Mouse (Mus musculus) megakaryocyte progenitor cell, adult 5-6 weeks (primary cell): ENCODE measurements at regions not wholly inside any gene's neighbourhood (a gene's known extent, or its start where the extent isn't known, plus 50 kb on each side); places are given as distances from the start of the nearest gene placed in this dataset.

Source experiments
- ATAC-seq: replicated peaks from 2 replicates; pipeline ENCODE4 v1.8.0; 2016; ENCODE audit warnings: mild to moderate bottlenecking, moderate TSS enrichment, inconsistent platforms; ENCODE audit not compliant: poor library complexity

GRCm38 (mm10) chr16:95194151-95194550 is 63.2 kb upstream of the Kcnj15 start:
- ATAC-seq: no peak

- ATAC-seq: no peak
Measured at GRCm38 (mm10) chr16:95196141-95196540, 61.2 kb upstream of the Kcnj15 start.

- peak; percentile 65 for ATAC-seq
Measured at GRCm38 (mm10) chr16:95196622-95197021, 60.7 kb upstream of the Kcnj15 start.

- ATAC-seq: no peak
Measured at GRCm38 (mm10) chr16:95198795-95199563, 58.4 kb upstream of the Kcnj15 start.

- ATAC-seq: no peak
Measured at GRCm38 (mm10) chr16:95202126-95202883, 55.1 kb upstream of the Kcnj15 start.

GRCm38 (mm10) chr16:95203026-95203425 is 54.3 kb upstream of the Kcnj15 start:
- no peak for ATAC-seq

GRCm38 (mm10) chr16:95203790-95204189 is 53.6 kb upstream of the Kcnj15 start:
- ATAC-seq: no peak

- ATAC-seq: no peak
Measured at GRCm38 (mm10) chr16:95204507-95204906, 52.9 kb upstream of the Kcnj15 start.

- ATAC-seq: no peak
Measured at GRCm38 (mm10) chr16:95206445-95206844, 50.9 kb upstream of the Kcnj15 start.

- ATAC-seq: peak; percentile 64
Measured at GRCm38 (mm10) chr16:95207547-95207946, 49.8 kb upstream of the Kcnj15 start.
